Mouse (Mus musculus) hindlimb bud, embryonic 11.5 days (tissue): Measurements from ENCODE around the gene Cd55b.
A peak's percentile ranks its signal among the peaks of the same experiment; 100 is the strongest.
"Not testable (repeated sequence)": the region's sequence is repeated elsewhere in the genome, so short reads cannot be mapped to it uniquely, and the experiment has no call there.

ENCODE experiments used
- DNase-seq: peaks from one replicate; pipeline ENCODE4 v3.0.0-alpha.2; 2012; ENCODE audit warnings: low read depth, low spot score; ENCODE audit errors: extremely low spot score

Cd55b gene

DNA sequence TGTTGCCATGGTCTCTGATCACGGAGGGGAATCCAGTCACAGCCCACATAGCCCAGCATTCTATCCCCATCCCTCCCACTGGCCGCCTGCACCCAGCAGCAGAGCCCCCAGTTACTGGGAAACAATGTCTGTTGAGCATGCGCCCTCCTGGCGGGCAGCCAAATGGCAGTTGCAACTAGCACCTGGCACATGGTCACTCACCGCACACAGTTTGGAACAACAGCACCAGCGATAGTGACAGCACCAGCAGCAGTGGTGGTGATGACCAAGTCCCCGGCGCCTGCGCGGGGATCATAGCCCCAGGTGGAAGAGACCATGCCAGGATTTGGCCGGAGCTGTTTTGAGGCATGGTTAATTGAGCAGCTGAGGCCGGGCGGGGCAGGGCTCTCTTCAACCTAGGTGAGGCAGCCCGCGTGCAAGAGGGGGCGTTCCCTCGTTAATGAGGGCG lies at the start of gene Cd55b:
Gene Cd55b, minus strand, starts transcription at position 346 of the 448 bp plus-strand sequence.
- DNase-seq, result no peak

DNA sequence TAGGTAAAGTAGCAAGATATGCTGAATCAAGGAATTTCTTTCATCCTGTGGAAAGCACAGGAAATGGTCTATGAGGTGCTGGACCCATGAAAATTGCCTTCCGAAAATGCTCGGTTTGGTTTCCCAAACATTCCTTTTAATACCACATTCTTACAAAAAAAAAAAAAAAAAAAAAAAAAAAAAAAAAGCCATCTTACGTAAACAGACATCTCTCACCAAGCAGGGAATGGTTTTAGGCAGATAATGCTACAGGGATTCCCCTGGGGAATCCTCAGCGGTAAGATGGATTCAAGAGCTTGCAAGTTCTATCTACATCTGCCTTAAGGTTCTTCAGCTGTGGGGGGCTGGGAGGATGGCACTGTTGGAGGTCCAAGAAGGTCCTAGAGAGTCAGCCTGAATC lies 47.3 kb upstream of the Cd55b start:
- DNase-seq, result no peak

- no peak for DNase-seq
These were observed 44.6 kb upstream of the Cd55b start for GRCm38 (mm10) chr1:130467453-130467852.

DNA sequence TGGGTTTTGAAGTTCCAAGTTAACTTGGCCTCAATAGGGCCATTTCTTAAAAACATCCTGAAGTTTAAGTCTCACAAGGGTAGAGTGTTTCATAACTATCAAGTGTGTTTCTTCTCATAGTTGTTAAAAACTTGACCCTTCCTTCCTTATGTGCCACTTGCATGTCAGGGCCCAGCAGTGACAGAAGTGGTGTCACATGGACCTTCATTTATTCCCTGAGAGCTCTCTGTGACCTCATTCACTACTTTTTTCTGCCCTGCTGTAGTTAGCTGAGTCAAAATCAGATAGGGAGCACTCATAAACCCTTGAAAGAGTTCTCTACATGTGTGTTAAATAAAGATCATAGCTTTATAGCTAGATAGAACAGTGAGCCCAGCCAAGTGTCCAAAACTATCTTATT lies 41.4 kb upstream of the Cd55b start:
- DNase-seq, result no peak

GRCm38 (mm10) chr1:130462867-130463266 lies 40.1 kb upstream of the Cd55b start:
- no peak for DNase-seq

DNA sequence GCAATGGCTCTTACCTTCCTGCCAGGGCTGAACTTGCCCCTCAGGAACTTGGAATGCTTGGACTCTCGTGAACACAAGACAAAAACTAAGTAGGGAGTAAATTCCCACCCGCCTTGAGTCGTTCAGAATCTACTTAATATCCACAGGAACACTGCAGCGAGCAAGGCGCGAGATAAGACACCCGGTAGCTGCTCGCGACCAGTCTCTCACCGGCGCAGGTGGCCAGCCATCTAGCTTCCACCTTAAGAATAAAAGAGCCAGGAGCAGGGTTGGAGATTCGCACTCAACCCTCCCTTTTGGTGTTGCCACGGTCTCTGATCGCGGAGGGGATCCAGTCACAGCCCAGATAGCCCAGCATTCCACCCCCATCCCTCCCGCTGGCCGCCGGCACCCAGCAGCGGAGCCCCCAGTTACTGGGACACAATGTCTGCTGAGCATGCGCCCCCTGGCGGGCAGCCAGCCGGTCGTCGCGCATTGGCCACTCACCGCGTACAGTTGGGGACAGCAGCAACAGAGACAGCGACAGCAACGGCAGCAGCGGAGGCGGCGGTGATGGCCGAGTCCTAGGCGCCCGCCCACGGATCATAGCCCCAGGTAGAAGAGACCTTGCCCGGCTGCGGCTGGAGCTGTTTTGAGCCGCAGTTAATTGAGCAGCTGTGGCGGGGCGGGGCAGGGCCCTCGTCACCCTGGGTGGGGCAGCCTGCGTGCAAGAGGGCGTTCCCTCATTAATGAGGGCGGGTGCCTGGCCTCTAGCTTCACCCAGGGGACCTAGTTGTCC lies 39.5 kb upstream of the Cd55b start, which contains the start of gene Cd55:
Gene Cd55, minus strand, starts transcription at position 661 of the 778 bp plus-strand sequence.
- peak; percentile 22 for DNase-seq

- DNase-seq, result no peak
These were observed 32.3 kb upstream of the Cd55b start for GRCm38 (mm10) chr1:130455111-130455510.

GRCm38 (mm10) chr1:130442930-130443329 lies 20.1 kb upstream of the Cd55b start:
- DNase-seq, result not testable (repeated sequence)

- no peak for DNase-seq
These were observed 8.1 kb upstream of the Cd55b start for GRCm38 (mm10) chr1:130430920-130431319.

DNA sequence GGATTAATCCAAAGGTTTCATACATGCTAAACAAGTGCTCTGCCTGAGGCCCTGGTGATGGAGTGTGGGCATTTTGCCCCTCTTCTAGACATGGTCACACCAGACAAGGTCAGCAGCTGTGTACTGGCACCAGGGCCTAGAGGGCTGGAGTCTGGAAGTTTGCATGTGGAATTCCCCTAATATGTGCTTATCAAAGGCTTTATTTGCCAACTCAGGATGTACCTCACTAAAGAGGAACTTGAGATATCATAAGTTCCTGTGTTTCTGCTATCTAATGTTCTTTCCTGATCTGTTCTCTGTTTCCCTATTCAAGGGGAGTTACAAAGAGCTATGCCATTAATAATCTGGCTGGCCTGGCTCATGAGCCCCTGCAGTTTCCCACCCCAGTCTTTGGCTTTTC lies 5.9 kb upstream of the Cd55b start:
- not testable (repeated sequence) for DNase-seq

DNA sequence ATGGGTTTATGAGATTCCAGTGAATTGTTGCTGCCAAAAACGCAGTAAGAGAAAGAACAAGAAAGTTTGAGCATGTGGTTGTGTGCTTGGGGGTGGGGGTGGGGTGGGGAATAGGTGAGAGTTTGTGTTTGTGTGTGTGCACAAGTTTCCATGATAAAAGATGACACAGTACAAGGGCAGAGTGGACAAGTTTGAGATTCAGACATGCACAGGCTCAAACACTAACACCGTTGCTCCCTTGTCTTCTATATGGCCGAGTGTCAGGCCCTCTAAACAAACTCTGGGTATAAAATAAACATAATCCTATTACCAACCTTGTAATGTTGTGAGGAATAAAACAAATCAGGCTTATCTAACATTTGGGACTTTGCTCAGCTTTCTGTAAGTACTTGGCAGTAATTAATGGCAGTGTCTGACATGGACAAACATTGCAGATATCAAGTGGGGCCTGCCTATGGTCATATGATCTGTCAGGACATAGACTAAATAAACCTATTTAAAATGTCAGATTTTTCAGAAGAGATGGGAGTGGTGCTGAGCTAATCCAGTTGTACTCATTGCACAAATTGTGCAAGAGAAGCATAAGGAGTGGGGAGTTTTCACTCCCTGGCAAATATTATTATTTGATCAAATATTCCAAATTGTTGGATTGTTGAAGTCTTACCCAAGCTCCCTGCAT lies 4.5 kb upstream of the Cd55b start:
- DNase-seq, result not testable (repeated sequence)

DNA sequence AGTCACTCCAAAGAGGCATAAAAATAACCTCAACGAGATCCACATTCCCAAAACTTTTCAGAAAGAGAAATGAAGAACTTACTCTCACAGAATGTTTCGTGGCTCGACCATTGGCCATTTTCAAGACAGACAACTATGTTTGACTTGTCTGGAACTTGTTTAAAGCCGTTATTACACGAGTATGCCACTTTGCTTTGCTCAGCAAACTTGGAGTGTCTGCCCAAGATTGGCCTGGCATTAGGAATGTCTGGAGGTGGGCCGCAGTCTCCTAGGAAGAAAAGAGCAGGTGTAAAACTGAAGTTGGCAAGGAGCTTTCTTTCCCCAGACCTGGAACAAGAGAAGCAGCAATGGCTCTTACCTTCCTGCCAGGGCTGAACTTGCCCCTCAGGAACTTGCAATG lies 776 bp downstream of the Cd55b start:
- DNase-seq, result not testable (repeated sequence)

DNA sequence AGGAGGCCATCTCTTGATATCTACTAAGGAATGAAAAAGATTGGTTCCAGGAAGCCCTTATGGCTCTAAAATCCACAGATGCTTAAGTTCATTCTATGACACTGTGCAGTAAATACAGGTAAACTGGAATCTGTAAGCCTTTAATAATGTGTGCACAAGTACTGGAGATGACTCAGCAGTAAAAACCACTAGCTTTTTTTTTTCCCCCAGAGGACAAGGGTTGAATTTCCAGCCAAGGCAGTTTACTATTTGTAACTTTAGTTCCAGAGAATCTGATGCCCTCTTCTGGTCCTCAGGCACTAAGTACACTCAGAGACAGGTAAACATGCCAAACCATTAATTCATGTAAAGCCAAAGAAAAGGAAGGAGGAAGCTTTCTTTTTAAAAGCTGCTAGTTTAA lies 25.7 kb downstream of the Cd55b start:
- not testable (repeated sequence) for DNase-seq

GRCm38 (mm10) chr1:130387282-130387681 lies 35.5 kb downstream of the Cd55b start:
- DNase-seq, result not testable (repeated sequence)

- no peak for DNase-seq
These were observed 44.9 kb downstream of the Cd55b start for GRCm38 (mm10) chr1:130377726-130378429.

DNA sequence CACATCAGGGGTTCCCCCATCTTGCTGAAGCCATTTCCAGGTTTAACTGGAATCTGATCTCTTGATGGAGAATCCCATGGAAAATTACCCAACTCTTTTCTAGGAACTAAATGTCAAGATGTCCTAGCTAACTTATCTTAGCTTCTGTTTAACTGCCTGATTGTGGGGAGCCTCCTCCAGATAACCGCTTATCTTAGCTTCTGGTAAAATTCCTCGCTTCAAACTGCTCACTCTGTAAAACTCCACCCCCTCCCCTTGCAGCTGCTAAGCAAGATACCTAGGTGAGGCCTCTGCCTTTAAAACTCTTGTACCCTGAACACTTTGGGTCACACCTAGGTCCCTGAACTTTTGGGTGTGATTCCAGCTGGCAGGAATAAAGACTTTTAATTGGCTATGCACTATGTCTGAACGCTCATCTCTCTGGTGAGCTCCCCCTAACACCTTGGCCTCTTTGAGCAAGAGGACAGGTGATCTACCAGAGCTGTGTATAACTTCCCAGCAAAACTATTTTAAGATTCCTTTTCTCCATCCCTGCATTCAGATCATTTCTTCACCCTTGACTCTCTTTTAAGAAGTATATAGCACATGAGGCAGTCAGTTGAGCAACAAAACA lies 48.5 kb downstream of the Cd55b start:
- DNase-seq, result no peak

- DNase-seq, result no peak
These were observed 49.3 kb downstream of the Cd55b start for GRCm38 (mm10) chr1:130373398-130374083.

DNA sequence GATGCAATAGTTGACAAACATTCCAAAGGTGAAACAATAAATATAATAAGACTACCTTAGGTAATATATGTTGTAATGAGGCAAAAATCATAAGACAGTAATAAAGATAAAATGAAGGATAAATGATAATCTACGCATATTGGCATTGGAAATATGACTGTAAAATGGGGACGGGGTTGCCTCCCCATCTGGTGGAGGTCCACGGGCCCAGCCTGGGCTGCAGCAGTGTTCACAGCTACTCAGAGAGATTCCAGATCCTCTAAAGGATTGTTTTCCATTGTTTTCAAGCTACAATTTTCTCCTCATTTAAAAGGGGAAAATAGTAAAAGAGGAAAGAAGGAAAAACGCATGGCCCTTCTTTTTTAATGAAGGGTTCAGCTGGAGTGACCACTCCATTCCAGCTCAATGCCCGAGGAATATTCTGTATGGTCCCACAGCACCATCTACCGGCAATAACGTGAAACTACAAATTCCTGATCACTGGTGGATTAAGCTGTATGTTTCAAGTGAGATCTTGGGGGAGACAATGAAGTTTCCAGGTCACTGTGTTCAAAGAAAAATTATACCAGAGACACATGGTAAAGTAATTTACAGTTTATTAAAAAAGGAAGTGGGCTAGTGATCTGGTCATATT lies 50.8 kb downstream of the Cd55b start:
- DNase-seq, result peak; percentile 64

DNA sequence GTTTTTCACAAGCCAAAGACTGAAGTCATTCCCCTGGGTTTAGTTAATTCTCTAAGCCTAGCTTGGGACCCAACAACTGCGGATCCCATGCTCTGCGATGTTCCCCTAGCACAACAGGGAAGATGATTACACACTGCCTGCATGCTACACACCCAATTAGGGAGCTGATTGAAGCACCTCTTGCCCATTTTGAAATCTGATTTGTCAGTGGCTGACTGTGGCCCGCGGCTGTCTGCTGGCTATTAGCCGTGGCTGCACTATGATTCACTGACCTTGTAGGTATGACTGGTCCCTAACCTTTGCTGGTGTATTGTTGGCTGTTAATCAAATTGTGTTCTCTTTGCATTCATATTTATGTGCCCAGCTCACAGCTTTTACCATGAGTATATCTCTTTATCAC lies 51.5 kb downstream of the Cd55b start:
- no peak for DNase-seq

DNA sequence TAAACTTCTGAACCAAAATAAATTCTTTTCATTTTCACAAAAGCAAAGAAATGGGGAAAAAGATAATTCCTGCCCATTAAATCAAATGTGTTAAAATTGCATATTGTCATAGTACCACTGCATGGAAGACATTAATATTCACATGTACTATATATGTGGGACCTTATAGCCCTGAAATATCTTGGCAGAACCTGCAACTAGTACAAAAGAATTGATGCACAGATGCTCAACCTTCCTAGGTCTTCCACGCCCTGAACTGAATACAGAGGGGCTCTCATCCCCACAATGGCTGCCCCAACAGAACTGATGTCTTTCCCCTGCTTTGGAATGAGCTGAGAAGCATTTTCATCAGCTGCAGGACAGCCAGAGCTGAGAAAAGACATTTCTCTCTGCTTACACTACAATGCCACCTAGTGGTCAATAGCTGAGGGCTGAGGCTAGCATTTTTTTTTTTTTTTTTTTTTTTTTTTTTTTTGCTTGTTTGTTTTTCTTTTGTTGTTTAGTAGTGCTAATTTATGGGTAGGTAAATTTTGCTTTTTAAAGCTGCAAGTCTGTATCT lies 72.7 kb downstream of the Cd55b start:
- peak; percentile 26 for DNase-seq
